In genomic region chr3:40894336-40894735, GRCm38 (mm10) we compare ENCODE assay signal across 9 mouse cellular contexts. TPM values are rescaled to one million over a fixed set of nuclear protein-coding genes. Genes with fewer than 3 reads are reported as not detected.
DNase-seq lines count a peak whose midpoint lies in the region; ATAC-seq and TF ChIP-seq lines count a peak whose summit lies in the region.
"Not testable (repeated sequence)": the region's sequence is repeated elsewhere in the genome, so short reads cannot be mapped to it uniquely, and the experiment has no call there.
"Had no signal": no experiment of that assay in that cellular context is flagged by ENCODE, and none has a peak within 500 bp of the region (broad histone marks: within the 10 kb centered on the region; RNA-seq: fewer than 3 reads in every experiment).

No protein-coding gene starts in this region.

- TF ChIP-seq CTCF in G1E (IDR thresholded peaks at IDR 0.05; ENCODE audit: low read depth, low read length), result not testable (repeated sequence)

- peak overlapping the region; percentile 71 for H3K9ac ChIP-seq in forebrain, embryonic 16.5 days (replicated peaks; ENCODE audit: low read depth, low read length)
- H3K9ac ChIP-seq in hindbrain, embryonic 11.5 days (ENCODE audit: low read depth, low read length), result peak overlapping the region; percentile 37; the same call in 1 of the 2 replicates

- H3K36me3 ChIP-seq in G1E (replicated peaks); forebrain, embryonic 16.5 days (ENCODE audit: control insufficient read depth, insufficient read depth); hindbrain, embryonic 11.5 days (ENCODE audit: control insufficient read depth, insufficient read depth, low read length): not testable (repeated sequence)

- H3K27ac ChIP-seq in forebrain, embryonic 16.5 days (ENCODE audit: low read length), result 0 out of 2 replicates have a peak overlapping the region, but pooled peaks have one; percentile 23
- H3K27ac ChIP-seq in hindbrain, embryonic 11.5 days (ENCODE audit: low read depth, low read length), result not testable (repeated sequence)

- H3K4me1 ChIP-seq in G1E (ENCODE audit: insufficient read depth, low read depth, low read length); forebrain, embryonic 16.5 days (replicated peaks; ENCODE audit: control insufficient read depth, insufficient read depth, low read length); hindbrain, embryonic 11.5 days (replicated peaks; ENCODE audit: control insufficient read depth, insufficient read depth, low read length): not testable (repeated sequence)

- H3K4me3 ChIP-seq in G1E (ENCODE audit: low read depth, low read length), result peak overlapping the region; percentile 78
- peak overlapping the region; percentile 56 for H3K4me3 ChIP-seq in forebrain, embryonic 16.5 days (replicated peaks; ENCODE audit: low read length)
- peak overlapping the region; percentile 45 for H3K4me3 ChIP-seq in hindbrain, embryonic 11.5 days (ENCODE audit: low read depth, low read length)

- H3K27me3 ChIP-seq in G1E (ENCODE audit: insufficient read depth, low read length); forebrain, embryonic 16.5 days (replicated peaks; ENCODE audit: control insufficient read depth, insufficient read depth, low read length); hindbrain, embryonic 11.5 days (ENCODE audit: control insufficient read depth, insufficient read depth, low read length): not testable (repeated sequence)

- not testable (repeated sequence) for H3K9me3 ChIP-seq in G1E (replicated peaks); forebrain, embryonic 16.5 days (ENCODE audit: control insufficient read depth, low read length); hindbrain, embryonic 11.5 days (ENCODE audit: control insufficient read depth, low read length)

- peak; percentile 5; the same call in 1 of the 2 replicates for ATAC-seq in G1E (ENCODE audit: extremely low read depth, insufficient number of reproducible peaks, low FRiP score, poor library complexity, severe bottlenecking)
- peak; percentile 73 for ATAC-seq in forebrain, embryonic 16.5 days
- not testable (repeated sequence) for ATAC-seq in hindbrain, embryonic 11.5 days (ENCODE audit: low FRiP score)

- peak; percentile 2 for DNase-seq in G1E (ENCODE audit: low spot score)
- peak; percentile 60 for DNase-seq in cerebellum, adult 8-10 months
- peak; percentile 41 for DNase-seq in hindbrain, embryonic 11.5 days (ENCODE audit: low spot score)
- DNase-seq in layer of hippocampus, adult 9-11 months, result peak; percentile 15
- peak; percentile 16 for DNase-seq in lung, postnatal 14 days
- DNase-seq in retina, postnatal 1 day, result peak; percentile 59
- peak; percentile 29 to 47 for DNase-seq in thymus, postnatal 10 days (ENCODE audit: low spot score in 2 of 2)

- WGBS in forebrain, embryonic 16.5 days, result under 1% methylated on average over 19 of the region's 24 CpGs
- WGBS in hindbrain, embryonic 11.5 days, result 1% methylated on average over 15 of the region's 24 CpGs

- peak overlapping the region; percentile 69 for H3K4me2 ChIP-seq in forebrain, embryonic 16.5 days (ENCODE audit: low read length)
- peak overlapping the region; percentile 55 for H3K4me2 ChIP-seq in hindbrain, embryonic 11.5 days (replicated peaks; ENCODE audit: low read depth, low read length)

RNA-seq across cellular contexts. Expression of gene 1700034I23Rik, which starts 8.0 kb away (rescaled TPM):
- total RNA-seq in G1E (2014; fragmentation: Nextera tagmentation) (not detected in 2 replicates), G1E (2017) (0.22 TPM in 1 of 2 replicates, not detected in the other)
- not detected in 2 replicates for polyA plus RNA-seq in G1E (2012)
- polyA plus RNA-seq in forebrain, embryonic 16.5 days (2015; fragmentation: Nextera tagmentation; extraction: Ambion mirVana), result 0.29 and 0.37 TPM in 2 replicates
- 0.20 and 0.51 TPM in 2 replicates for polyA plus RNA-seq in hindbrain, embryonic 11.5 days (2014; fragmentation: Nextera tagmentation; extraction: Ambion mirVana)
- total RNA-seq: neutrophil, adult 5-6 weeks had no signal

RNA-seq across cellular contexts. Expression of gene Abhd18, which starts 47.6 kb away (rescaled TPM):
- total RNA-seq in G1E (2014; fragmentation: Nextera tagmentation), result 23.7 and 27.6 TPM in 2 replicates
- 24.6 and 29.1 TPM in 2 replicates for total RNA-seq in G1E (2017)
- polyA plus RNA-seq in G1E (2012), result 1.3 and 1.5 TPM in 2 replicates
- 11.4 and 14.7 TPM in 2 replicates for polyA plus RNA-seq in forebrain, embryonic 16.5 days (2015; fragmentation: Nextera tagmentation; extraction: Ambion mirVana)
- polyA plus RNA-seq in hindbrain, embryonic 11.5 days (2014; fragmentation: Nextera tagmentation; extraction: Ambion mirVana), result 5.2 and 8.6 TPM in 2 replicates

RNA-seq across cellular contexts. Expression of gene Mfsd8, which starts 47.6 kb away (rescaled TPM):
- total RNA-seq in G1E (2014; fragmentation: Nextera tagmentation) (23.5 and 26.3 TPM in 2 replicates), G1E (2017) (7.0 and 7.3 TPM in 2 replicates)
- polyA plus RNA-seq in G1E (2012), result 0.83 and 1.3 TPM in 2 replicates
- 26.2 and 30.0 TPM in 2 replicates for polyA plus RNA-seq in forebrain, embryonic 16.5 days (2015; fragmentation: Nextera tagmentation; extraction: Ambion mirVana)
- polyA plus RNA-seq in hindbrain, embryonic 11.5 days (2014; fragmentation: Nextera tagmentation; extraction: Ambion mirVana), result 9.8 and 9.9 TPM in 2 replicates

RNA-seq across cellular contexts. Expression of gene Larp1b, which starts 55.3 kb away (rescaled TPM):
- total RNA-seq in G1E (2014; fragmentation: Nextera tagmentation), result 68.6 and 76.3 TPM in 2 replicates
- total RNA-seq in G1E (2017), result 46.2 and 60.7 TPM in 2 replicates
- 31.1 and 36.0 TPM in 2 replicates for polyA plus RNA-seq in G1E (2012)
- polyA plus RNA-seq in forebrain, embryonic 16.5 days (2015; fragmentation: Nextera tagmentation; extraction: Ambion mirVana), result 2.1 and 3.3 TPM in 2 replicates
- polyA plus RNA-seq in hindbrain, embryonic 11.5 days (2014; fragmentation: Nextera tagmentation; extraction: Ambion mirVana), result 2.0 and 2.2 TPM in 2 replicates

Comparison
In these comparisons a context has a peak if more than half of its experiments do, and no peak if none do; other contexts are left out.
1. DNase-seq: peak in every context shown above with its lines; median percentile 60 in cerebellum, adult 8-10 months; 59 in retina, postnatal 1 day; 41 in hindbrain, embryonic 11.5 days; 38 in thymus, postnatal 10 days; 16 in lung, postnatal 14 days; 15 in layer of hippocampus, adult 9-11 months; 2 in G1E.